Mouse (Mus musculus) embryo, embryonic 11 days (tissue): Measurements from ENCODE around the gene Ado.
A peak's percentile ranks its signal among the peaks of the same experiment; 100 is the strongest.

ENCODE experiments used
- DNase-seq: peaks from one replicate; pipeline ENCODE4 v3.0.0-alpha.2; 2015

The Ado gene

DNA sequence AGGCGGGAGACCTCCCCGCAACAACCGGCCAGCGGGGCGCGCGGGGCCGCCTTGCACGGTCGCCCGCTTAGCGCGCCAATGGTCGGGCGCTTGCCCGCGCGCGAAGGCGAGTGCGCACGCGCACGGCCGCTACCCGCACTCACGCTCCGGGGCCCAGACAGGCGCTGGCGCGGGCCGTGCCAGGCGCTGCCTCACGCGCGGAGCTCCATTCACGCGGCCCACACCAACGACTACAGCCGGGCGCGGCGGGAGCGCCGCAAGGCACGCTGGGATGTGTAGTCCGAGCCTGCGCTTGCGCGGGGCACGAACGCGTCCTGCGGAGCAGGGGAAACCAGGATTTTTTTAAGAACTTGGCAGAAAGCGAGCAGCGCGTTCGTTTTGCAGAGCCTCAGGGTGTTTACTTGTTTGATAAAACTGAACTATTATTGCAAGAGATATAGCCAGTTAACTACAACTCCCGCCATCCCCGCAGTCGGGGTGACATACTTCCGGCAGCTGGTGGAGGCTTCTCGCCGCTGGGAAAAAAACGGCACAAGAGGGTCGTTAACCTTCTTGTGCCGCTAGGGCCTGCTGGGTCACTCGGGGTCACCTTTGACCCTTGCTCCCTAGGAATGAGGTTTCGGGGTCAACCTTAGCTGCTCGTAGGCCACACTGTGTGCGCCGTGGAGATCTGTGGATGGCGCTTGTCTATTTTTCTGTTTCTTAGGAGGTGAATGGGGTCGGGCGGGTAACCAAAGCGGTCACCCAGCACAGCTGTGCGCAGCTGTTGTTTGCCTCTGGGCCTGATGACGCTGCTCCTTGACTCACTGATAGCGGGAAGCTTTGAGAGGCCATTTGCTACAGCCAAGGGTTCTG, at the start of gene Ado:
TSS of gene Ado (minus strand) at position 79 of the 855 bp plus-strand sequence.
- peak; percentile 94 for DNase-seq

DNA sequence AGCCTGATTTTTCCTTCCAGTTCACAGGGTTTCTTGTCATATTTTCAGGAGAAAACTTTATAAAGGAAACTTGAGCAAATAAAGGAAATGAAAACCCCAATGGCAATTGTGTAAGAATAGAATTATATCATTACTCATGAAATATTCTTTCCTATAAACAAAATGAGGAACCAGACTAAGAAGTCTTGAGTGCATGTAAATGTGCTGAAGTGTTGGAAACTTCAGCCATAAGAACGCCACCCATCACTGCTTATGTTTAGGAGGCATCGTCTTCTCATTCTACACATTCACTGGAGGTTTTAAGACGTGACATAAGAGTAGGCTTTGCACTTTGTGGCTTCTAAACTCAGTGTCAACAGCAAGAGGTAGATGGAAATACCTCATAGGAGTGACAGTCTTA, 46.5 kb upstream of the Ado start:
- no peak for DNase-seq

DNA sequence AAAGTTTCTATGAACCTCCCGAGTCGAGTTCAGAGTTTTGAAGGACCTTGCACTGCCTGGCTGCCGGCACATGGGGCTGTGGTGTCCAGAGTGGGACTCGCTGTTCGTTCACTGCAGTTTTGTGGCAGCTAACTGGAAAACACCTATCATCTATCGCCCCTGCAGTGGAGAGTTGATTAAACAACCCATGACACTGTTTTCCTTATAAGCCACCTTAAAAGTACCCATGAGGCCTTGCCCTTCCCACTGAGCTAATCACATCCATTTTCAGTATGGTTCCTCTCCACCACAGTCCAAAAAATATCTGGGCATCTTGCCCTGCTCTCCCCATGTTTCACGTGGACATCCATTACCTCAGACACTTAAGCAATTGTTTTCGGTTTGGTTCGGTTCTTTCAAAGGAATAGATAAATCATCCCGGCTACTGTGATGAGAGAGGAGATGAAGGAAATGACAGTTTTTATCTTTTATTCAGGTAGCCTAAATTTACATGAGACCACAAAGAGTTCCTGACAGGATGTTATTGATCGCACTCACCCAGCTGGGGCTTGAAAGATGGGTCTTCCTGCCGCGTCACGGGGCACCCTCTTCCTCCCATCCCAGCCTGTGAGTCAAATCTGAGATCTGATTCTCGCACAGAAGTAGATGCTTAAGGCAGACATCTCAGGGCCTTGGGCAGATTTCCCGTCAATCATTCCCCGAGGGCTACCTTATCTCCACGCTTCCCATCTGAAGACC, 37.3 kb upstream of the Ado start:
- DNase-seq = no peak

DNA sequence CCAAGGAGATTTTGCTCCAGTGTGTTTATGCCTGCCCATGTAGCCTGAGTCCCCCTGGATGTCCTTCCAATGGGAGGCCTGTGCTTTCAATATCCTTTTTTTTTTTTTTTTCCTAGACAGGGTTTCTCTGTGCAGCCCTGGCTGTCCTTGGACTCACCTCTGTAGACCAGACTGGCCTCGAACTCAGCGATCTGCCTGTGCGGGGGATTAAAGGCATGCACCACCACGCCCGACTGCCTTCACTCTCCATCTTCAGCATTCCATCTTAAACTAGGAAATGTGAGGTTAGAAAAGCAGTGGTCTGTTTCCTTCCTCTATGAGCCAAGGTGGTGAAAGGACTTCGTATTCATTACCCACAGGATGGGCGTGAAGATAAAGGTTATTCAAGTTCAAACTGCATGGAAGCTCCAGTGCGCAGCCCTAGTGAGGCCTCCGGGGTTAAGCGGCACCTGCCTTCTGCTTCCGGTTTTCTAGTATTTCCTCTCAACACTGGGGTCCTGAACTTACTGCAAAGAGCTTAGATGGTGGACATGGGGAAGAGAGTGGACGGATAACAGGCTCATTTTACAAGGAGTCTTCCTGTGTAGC, 33.0 kb upstream of the Ado start:
- DNase-seq = no peak

DNA sequence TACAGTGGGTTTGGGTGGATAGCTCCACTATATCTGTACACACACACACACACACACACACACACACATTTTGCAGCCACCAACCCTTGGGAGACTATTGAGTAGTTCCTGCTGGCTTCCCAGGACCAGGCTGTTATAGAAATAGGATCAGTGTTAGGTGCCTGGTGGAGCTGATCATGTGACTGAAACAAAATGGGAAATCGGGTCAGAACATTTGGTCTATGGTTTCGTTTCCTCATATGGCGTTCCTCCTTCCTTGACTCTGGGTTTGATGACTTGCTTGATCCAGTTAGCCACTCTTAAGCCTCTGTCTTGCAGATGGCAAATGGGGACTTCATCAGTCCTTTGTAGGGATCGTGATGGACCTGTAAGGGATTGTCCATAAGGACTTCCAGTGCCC, 31.1 kb upstream of the Ado start:
- no peak for DNase-seq

DNA sequence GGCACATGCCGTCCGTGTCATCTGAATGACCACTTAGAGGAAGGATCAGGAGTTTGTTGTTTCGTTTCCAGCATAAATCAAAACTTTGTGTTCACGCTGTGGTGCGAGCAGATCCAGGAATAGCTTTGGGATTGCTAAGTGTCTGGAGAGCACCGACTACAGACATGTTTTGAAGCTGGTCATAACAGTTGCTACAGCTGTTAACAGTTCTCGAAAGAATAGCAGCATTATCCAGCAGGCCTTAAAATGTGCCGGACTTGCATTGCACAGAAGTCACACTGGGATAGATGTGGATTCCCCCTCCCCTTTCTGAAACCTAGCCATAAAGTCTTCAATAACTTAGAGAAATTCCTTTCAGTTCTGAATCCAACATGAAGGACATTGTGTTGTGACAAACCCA, 24.6 kb upstream of the Ado start:
- no peak for DNase-seq

DNA sequence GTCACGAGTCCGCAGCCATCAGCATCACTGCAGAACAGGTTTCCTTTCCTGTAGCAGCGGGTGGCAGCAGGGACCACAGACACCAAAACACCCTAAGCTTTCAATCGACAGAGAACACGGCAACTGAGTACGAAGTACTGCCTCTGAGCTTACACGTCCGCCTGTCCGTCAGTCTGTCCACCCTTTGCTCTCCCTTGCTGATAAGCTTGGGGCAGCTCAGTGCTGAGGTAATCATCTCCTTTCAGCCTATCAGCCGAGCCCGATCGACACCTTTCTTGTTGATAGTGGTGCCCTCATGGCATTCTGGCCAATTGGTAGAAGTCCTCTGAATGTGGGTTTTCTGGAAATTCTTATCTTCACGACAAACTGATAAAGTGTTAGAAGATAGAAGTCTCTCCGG, 22.7 kb upstream of the Ado start:
- DNase-seq = no peak

DNA sequence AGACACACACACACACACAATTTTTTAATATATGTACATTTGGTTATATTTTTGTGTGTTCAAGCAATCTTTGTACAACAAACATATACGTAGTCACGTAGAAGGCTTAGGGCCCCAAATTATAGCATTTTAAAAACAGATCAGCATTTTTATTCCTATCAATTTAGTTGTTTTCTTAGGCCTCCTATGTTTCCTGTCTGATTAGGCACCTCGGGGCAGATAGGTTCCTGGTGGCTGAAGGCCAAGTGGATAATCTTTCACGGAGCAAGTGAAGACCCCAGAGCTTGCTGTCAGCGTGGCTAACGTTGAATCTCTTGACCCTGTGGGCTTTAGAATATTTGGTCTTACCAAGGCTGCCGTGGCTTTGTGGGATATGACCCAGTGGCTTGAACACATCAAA, 20.8 kb upstream of the Ado start:
- no peak for DNase-seq

DNA sequence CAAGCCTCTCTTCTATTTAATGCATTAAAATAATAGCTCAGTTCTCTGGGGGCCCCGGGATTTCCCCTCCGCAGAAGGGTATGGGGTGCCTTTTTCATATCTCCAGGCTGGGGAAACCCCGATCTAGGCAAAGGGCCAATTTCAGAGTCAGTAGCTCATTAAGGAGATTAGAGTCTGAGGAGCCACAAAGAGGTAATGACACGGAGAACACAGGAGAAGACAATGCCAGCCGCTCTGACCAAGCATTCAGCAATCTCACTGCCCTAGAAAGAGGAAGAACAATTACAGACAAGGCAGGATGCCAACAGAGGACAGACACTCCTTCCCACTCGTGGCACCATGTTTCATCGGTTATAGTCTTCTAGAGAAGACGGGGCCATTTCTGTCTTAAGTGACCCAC, 17.3 kb upstream of the Ado start:
- no peak for DNase-seq

DNA sequence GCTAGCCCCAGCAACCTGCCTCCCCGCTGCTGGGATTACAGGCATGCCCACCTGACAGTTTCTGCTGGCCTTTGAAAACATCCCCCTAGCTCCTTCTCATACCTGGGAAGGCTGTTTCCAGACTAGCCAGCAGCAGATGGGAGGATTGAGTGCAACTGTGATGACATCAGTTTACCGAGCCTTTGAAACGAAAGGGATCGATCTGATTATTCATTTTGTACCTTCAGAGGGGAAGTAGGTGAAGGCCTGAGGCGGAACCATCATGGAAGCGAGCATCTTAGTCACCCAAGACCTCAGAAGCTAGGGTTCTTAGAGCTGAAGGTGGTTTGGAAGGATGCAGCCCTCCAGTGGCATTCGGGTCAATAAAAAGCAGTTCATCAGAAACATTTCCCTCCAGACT, 15.8 kb upstream of the Ado start:
- DNase-seq = no peak

DNA sequence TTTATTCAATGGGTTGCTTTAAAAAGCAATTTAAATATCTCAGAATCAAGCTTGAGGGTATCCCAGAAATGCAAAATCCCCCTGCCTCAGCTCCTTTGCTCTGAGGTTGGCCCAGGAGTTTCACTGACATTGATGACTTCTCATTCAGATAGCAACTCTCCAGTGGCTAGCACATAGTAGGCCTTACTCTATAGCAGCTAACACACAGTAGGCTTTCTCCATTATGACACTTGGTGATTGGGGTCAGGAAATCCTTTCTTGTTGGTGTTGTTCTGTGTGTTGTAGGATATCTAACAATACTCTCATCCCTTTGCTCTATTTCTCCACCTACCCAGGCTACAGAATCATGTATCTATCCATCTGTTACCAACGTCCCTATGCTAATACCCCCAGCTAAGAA, 12.4 kb upstream of the Ado start:
- DNase-seq = no peak

DNA sequence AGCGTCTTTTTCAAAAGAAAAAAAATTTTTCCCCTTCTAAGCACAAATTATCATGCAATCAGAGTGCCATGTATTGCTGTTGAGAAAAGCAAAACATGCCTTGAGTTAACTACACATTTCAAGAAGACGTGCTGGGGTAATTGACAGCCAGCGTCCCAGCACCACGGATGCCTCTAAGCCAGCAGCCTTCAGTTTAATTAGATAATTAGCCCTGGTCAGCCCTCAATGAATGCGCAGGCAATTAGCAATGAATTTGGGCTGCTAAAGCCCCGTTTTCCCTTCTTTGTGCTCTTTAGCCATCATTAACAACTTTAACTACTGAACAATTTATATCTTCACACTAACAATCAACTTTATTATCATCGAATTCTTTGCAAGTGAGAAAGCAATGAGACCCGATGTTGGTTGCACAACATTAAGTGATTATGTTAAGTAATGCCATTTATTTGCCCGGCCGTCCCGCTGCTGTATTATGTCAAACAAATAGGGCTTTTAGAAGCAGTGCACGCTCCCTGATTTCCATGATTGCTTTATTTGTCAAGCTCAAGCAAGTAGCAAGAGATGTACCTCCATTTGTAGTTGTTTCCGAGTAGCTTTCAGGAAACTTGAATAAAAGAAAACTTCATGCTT, 11.1 kb upstream of the Ado start:
- no peak for DNase-seq

DNA sequence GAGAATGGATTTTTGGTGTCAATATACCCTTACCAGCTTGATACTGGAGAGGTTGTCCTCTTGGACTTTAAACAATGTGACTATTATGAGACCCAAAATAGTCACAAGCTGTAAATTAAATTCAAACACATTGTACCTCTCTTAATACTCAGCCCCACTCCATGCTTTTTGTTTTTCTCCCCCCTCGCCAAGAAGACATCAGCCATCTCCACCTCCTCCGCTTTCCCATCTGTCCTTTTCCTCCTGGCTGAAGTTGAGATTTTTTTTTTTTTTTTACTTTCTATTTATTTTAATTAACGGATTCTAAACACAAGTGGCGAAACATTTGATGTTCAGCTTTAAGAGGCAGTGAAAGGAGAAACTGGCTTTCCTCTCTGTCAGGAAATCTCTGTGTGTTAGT, 9.3 kb upstream of the Ado start:
- DNase-seq = no peak

DNA sequence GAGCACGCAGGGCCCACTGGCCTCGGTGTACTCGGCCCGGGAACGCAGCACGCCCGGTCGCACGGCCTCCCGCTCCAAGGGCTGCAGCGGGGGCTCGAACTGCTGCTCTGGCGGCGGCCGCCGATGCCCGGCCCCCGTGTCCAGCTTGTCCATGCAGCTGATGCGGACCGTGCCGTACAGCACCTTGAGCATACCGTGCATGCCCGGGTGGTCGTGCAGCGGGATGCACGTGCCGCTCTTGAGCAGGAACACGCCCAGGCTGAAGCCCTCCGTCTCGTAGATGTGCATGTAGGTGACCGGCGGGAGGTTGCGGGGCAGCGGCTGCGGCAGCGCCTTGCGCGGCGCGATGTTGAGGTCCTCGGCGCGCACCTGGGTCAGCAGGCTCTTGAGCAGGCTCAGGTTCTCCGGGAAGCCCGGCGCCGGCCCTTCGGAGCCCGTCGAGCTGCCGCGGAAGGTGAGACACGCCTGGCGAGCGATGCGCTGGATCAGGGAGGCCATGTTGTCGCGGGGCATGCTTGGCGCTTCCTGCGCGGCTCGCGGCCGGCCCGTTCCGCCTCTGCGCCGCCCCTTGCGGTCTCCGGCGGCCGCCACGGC, 397 bp downstream of the Ado start:
- DNase-seq = peak; percentile 75

DNA sequence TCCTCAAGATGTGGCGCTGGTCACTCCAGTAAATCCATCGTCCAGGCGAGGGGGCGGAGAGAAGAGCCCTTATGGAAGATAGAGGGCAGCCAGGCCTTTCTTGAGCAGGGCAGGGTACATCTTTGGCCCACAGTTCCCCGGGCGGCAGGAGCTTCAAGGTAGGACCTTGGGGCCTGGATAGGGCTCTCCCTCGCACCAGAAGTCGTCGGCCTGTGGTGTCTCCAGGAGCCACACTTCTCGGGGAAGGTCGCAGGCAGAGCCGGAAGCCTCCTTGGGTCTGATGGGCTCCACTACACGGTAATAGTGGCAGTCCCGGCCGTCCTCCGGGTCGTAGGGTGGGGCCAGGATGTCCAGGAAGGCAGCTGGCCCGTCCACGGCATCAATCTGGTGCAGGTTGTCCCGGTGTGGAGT, 900 bp downstream of the Ado start:
- DNase-seq = peak; percentile 52

DNA sequence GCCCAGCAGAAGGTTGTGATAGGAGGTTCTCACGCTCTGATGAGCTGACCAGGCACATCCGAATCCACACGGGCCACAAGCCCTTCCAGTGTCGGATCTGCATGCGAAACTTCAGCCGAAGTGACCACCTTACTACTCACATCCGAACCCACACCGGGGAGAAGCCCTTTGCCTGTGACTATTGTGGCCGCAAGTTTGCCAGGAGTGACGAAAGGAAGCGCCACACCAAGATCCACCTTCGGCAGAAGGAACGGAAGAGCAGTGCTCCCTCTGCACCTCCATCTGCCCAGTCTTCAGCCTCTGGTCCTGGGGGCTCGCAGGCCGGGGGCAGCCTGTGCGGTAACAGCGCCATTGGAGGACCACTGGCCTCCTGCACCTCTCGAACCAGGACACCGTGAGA, 8.2 kb downstream of the Ado start:
- DNase-seq = no peak

DNA sequence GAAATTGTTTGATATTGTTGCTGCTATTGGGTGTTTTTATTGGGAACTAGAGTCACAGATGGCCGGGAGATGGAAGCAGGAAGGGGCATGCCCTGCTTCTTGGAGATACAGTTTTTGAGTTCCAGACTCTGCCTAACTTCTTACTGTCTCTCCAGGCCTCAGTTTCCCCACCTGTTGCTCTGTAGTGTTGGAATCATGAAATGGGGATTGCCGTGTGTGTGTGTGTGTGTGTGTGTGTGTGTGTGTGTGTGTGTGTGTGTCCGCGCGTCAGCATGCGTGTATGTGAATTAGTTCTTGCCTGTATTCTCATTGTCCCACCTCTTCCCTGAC, 9.4 kb downstream of the Ado start:
- no peak for DNase-seq

DNA sequence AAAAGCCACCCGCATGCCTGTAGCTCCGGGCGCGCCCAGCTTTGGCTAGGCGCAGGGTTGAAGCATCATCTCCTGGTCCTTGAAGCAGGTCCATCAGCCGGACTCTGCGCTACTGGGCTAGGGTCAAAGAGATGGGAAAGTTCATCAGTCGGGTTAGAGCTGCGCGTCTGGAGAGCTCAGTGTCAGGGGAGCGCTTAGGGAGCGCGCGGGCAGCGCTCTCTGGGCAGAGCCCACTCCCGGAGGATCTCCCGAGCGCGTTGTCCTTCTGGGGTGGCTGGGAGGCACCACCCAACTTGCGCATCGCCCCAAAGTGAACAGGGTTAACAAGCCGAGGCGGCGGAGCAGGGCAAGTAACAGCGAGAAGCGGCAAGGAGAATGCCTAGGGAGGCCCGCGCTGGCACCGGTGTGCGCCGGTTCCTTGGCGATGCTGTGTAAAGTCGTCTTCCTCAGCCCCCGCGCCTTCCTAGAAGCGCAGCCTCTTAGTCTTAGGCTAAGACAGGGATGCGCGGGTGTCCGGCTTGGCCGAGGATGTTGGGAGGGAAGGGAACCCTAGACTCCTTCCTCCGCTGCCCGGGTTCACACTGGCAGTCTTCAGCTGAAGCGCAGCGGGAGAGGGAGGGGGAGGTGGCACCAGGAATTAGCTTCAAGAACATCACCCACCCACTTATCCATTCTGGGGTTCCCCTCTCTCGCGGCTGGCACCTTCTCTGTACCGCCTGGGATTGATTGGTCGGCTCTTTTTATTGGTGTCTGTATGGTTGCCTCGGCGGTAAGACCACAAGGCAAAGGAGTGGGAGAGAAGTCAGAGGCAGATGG, 10.0 kb downstream of the Ado start:
- peak; percentile 24 for DNase-seq

DNA sequence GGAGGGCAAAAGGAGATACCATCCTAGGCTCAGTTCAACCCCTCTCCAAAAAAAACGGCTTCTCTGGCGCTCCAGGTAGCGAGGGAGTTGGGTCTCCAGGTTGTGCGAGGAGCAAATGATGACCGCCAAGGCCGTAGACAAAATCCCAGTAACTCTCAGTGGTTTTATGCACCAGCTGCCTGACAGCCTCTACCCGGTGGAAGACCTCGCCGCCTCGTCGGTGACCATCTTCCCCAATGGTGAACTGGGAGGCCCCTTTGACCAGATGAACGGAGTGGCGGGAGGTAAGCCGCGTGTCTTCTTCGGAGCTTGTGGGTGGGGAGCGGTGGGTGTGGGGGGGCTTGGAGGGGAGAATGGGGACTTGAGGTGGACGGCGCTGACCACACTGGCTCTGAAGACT, 10.6 kb downstream of the Ado start:
- no peak for DNase-seq

DNA sequence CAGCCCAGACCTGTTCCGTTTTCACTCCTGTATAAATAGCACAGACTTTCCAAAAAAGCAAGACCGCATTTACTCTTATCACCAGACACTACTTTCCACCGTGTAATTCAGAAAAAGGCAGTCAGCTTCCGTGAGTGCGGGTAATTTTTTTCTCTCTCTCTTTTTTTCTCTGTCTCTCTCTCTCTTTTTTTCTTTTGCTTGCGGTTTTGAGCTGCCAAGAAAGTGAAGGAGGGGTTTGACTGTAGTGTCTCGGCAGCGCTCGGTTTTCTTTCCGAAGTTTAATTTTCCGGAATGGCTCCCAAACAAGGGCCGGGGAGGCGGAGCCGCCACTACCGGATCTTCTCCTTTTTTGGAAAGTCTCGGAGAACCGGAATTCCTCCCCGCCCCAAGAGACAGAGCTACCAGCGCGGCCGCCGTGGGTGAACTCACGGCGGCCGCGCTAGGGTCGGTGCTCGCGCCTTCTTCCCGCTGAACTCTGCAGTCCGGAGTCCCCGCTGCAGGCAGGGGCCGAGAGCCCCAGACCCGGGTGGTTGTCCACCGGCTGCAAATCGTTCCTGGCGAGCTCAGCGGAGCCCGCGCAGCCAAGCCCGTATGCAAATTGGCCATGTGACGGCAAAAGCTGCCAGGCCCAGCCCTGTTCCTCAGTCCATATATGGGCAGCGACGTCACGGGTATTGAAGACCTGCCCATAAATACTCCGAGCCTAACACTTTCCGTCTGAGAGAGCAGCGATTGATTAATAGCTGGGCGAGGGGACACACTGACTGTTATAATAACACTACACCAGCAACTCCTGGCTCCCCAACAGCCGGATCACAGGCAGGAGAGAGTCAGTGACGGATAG, 11.4 kb downstream of the Ado start:
- DNase-seq = peak; percentile 94

DNA sequence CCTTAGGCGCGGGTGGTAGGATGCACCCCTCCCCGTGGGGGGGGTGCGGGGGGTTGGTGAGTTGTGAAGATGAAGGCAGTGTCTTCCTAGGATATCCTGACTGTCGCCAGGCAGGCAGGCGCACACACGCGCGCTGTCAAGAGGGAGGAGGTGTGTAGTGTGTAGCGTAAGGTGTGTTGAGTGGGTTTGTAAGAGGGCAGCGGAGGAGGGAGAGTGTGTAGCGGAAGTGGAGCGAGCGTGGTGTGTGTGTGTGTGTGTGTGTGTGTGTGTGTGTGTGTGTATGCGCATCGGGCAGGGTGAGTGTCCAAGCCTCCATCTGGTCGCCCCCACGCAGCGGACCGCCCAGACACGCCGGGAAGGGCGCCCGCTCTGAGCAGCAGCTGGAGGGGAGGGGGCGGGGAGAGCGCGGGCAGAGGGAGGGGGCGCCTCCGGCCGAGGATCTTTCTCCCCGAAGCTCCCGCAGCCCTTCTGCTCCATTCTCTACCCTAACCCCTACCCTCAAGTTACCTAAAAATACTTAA, 12.1 kb downstream of the Ado start:
- peak; percentile 47 for DNase-seq
